Mouse (Mus musculus) right cerebral cortex, adult 18-20 months (tissue): Measurements from ENCODE around the gene Zfp708.
"Not testable (repeated sequence)": the region's sequence is repeated elsewhere in the genome, so short reads cannot be mapped to it uniquely, and the experiment has no call there.

ENCODE experiments used
- DNase-seq: peaks from one replicate; pipeline ENCODE4 v3.0.0; 2022; ENCODE audit warnings: mixed read lengths

Gene Zfp708

GRCm38 (mm10) chr13:67097876-67098275 lies at the start of gene Zfp708:
Zfp708 (minus strand) TSS chr13:67097976.
- DNase-seq, result no peak

GRCm38 (mm10) chr13:67128038-67128721 lies 30.4 kb upstream of the Zfp708 start:
- DNase-seq, result peak; percentile 92

- DNase-seq, result not testable (repeated sequence)
Measured at GRCm38 (mm10) chr13:67127507-67127906, 29.7 kb upstream of the Zfp708 start.

- no peak for DNase-seq
Measured at GRCm38 (mm10) chr13:67124460-67124859, 26.7 kb upstream of the Zfp708 start.

DNA sequence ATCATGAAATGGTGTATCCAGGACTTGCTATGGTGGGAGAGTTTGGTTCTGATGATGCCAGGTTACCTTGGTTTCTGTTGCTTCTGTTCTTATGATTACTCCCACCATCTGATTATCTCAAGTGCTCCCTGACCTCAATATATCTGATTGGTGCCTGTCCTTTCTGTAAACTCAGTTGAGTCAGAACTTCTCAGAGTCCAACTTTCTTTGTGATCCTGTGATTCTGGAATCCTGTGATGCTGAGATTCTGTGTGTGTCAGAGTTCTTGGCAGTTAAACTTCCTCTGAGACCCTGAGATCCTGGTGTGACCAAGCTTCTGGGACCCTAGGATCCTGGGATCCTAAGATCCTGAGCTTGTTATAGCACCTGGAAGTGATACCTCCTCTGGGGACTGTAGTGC lies 23.6 kb upstream of the Zfp708 start, which contains the start of gene Zfp759:
Gene Zfp759 (plus strand): TSS at position 301 of the 400 bp plus-strand sequence.
- not testable (repeated sequence) for DNase-seq

DNA sequence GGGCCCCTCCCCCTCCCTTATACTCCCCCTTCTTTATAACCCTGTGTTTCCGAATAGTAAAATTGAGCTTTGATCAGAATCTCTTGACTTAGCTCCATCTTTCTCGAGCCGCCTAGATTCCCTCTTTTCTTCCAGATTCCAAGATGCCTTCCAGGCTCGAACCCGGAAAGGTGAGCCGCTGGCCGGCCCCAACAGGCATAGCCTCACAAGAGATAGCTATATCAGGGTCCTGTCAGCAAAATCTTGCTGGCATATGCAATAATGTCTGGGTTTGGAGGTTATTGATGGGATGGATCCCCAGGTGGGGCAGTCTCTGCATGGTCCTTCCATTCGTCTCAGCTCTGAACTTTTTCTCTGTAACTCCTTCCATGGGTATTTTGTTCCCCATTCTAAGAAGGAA lies 18.4 kb upstream of the Zfp708 start, which contains the start of gene Rslcan18:
Gene Rslcan18 (minus strand): TSS at position 101 of the 400 bp plus-strand sequence.
- DNase-seq, result not testable (repeated sequence)

DNA sequence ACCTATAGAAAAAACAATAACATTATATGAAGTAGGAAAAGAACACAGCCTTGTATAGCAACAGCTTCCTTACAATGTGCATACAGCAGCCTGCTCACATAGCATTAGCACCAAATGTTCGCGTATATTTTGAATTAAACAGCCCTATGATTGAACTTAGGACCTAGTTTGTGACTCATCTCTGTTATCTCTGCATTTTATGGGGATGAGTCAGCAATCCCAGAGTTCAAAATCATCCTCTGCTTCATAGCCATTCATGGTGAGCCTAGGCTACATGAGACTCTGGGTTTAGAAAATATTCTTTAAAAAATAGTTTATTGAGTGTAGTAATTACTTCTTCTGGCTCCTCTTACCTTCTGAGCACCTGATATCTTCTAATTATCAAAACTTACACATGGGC lies 15.5 kb upstream of the Zfp708 start:
- no peak for DNase-seq

DNA sequence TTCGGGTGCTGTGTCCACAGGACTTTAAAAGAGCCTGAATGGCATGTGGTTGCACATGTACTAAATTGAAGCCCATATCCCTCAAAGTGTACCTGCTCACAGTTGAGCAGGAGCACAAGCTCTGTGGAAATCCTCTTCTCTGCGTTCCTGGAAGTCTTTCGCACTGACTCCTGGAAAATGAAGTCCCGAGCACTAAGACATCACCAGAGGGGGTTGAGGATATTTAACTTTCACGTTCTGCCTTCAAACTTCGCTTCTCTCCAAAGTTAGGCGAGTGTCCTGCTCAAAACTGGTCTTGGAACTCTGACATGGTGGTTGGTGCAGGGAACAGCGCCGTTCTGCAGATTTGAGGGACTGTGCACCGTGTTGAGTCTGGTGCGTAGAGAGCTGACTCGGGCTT lies 14.3 kb upstream of the Zfp708 start:
- peak; percentile 29 for DNase-seq

GRCm38 (mm10) chr13:67108821-67109206 lies 11.0 kb upstream of the Zfp708 start:
- no peak for DNase-seq

DNA sequence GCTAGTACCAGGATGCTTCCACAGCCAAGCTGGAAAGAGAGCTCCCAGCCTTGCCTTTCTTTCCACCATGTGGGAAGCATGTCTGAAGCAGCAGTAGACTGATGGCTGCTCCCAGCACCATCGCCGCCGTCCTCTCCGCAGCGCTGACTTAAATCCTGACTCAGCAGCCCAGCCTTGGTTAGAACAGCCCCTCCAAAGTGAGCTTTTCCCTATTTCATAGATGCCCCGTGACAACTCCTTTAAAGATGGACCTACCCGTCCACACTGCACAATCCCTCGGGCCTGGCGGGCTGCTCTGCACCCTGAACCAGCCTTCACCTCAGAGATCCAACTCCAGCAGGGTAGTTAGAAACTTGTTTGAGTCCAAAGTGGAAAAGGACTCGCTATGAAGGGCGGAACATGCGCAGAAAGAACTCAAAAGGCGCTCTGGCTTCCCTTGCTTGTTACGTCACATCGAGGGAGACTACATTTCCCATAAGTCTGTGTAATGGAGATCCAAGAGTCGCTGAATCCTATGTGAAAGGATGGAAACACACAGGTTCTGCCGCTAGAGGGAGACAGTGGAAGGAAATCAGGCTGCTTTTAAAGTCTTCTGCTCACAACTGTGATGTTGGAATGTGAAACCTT lies 10.5 kb upstream of the Zfp708 start, which contains the start of gene Gm28557:
Gene Gm28557 (minus strand): TSS at position 411 of the 627 bp plus-strand sequence.
- DNase-seq, result peak; percentile 95

DNA sequence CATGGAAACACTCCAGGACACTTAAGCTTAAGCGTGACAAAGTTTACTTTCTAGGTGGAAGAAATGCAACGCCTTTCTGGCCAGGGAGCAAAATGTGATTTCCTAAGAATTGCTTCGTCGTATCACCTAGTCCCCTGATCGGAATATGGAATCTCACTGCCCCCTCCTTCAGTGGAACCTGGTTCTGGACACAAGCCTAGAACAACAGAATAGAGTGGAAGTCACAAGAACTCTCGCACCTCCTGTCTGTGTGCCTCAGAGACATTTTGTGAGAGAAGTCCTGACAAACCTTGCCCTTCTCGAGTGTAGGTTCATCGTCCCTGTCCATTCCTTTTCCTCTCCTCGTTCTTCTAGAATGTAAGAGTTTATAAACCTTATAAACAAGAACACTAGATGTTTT lies 9.9 kb upstream of the Zfp708 start:
- no peak for DNase-seq

- no peak for DNase-seq
Measured at GRCm38 (mm10) chr13:67090154-67090553, 7.6 kb downstream of the Zfp708 start.

GRCm38 (mm10) chr13:67081946-67082345 lies 15.8 kb downstream of the Zfp708 start:
- no peak for DNase-seq

- DNase-seq, result peak; percentile 80
Measured at GRCm38 (mm10) chr13:67081142-67081713, 16.5 kb downstream of the Zfp708 start.

DNA sequence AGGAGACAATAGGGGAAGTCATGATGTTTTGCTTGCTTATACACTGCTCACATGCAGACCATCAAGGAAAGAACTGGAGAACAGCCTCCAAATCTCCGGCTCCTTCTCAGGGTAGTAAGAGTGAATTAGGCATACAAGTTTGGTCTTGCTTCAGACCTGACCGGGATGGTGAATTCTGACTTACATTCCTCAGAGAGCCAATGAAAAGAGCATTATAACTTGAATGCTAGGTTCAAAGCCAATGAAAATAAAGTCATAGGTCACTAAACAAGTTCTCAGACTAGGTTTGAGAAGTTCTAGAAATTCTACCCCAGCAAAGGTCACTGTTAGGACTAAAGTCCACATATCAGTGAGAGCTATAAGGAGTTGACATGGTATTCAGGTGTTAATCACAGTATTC lies 20.5 kb downstream of the Zfp708 start:
- DNase-seq, result no peak

GRCm38 (mm10) chr13:67072786-67073185 lies 25.0 kb downstream of the Zfp708 start:
- no peak for DNase-seq

DNA sequence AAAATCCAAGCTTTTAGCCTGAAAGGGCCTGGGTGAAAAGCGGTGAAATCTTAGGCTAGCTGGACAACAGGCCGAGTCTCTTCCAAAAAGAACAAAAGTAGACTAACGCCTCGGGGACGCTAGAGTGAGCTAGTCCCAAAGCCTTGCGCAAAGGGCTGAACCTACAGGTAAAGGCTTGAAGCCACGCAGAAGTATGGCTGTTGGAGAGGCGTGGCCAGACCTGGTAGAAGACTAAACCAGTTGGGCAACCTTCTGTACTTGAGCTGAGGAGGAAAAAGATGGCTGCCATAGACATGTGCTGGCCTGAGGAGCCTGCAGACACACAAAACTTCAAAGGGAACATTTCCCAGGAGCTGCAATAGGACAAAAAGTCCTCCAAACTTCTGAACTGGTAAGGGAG lies 32.4 kb downstream of the Zfp708 start:
- DNase-seq, result no peak

DNA sequence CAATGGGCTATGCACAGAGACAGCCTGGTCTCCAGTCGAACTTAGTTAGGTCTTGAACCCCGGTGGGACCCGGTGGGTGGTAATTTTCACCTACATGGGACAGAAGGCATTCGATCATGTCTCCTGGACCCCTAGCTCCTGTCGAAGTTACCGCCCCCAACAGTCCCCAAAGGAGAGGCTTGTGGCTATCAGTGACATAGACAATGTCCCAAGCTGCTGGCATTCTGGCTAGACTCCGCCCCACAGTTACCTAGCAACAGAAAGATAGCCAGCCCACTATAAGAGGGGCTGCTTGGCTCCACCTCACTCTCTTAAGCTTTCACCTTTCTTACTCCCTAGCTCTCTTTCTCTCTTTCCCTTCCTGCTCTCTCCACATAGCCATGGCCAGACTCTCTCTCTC lies 35.3 kb downstream of the Zfp708 start:
- no peak for DNase-seq

DNA sequence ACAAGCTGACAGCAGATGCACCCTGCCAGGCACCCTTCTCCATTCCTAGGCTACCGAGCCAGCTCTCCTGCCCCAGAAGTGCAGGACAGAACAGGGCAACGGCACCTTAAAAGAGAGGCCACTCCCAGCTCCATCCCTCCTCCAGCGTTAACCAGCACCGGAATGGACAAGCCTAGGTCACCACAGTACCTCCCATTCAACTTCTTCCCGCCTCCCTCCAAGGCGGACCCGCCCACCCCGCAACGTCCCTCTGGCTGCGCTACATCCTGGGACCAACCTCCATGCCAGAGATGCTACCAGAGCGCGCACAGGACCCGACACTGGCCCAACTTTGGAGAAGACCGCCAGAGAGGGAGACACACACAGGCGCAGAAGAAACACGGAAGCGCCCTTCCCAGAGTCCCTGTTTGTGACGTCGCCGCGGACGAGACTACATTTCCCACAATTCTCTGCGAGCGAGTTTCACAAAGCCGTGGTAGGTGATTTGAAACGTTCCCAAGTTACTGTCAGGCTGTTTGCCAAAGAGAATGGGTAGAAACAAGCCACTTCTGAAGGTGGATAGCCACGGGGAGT lies 36.9 kb downstream of the Zfp708 start, which contains the start of gene Zfp712:
Gene Zfp712 (minus strand): TSS at position 385 of the 573 bp plus-strand sequence.
- peak; percentile 95 for DNase-seq

- no peak for DNase-seq
Measured at GRCm38 (mm10) chr13:67060161-67060785, 37.5 kb downstream of the Zfp708 start.
